Mouse (Mus musculus): ENCODE data around the gene Slc16a8.

The Slc16a8 gene

DNA sequence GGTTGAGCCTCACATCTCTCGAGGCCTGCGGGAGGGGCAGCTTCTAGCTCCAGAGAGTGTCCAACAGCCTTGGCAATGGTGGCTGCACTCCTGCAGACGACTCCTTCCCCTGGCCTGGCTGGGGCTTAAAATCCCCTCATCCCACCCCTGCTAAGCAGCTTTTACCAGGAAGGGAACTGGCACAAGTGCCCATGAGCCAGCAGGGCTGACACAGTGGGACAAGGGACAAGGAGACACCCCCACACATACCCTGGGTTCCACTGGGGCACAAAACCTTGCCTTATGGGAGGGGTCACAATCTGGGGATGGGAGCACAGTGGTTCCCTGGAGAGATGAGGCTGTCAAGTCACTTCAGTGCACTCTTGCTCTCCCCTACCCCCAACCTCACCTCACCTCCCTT, at the start of gene Slc16a8:
Slc16a8 (minus strand) TSS at position 101 of the 400 bp plus-strand sequence.
- no peak for DNase-seq

DNA sequence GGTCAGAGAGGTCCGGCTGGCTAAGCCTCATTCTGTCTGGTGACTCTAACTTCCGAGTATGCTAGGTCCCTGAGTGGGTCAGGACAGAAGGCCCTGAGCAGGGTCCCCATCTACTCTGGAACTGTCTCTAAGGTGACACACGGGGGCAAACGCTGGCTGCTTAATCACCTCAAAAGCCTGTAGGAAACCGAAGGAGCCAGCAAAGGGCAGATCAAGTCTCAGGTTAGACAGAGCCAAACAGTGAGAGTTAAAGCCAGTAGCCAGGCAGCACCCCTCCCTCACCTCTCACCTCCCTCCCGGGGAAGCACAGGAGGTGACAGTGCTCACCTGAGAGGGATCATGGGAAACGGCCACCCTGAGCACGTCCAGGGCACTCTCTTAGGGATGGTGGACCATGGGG, 49.2 kb upstream of the Slc16a8 start:
- DNase-seq = no peak

DNA sequence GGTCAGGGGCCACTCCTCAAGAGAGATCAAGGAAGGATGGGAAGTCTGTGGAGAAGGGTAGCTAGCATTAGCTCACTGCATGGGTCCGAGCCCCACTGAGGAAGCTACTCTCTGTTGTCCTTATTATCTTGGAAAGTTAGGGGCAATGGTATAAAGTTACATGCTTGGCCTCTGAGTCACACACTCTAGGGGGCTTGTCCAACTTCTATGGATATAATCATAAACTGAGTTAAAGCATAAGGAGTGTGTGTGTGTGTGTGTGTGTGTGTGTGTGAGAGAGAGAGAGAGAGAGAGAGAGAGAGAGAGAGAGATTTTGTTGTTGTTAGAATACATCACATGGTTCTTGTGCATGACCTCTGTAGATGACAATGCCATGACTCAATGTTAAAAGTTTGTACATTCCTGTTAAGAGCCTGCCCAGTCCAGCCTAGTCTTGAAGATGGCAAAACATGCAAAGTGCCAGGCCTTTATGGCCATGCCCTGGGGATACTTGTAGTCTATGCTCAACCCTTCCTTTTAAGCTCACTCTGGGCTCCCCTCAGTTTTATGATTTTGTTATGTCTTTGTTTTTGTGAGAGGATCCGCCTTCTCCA, 45.1 kb upstream of the Slc16a8 start:
- DNase-seq = no peak

DNA sequence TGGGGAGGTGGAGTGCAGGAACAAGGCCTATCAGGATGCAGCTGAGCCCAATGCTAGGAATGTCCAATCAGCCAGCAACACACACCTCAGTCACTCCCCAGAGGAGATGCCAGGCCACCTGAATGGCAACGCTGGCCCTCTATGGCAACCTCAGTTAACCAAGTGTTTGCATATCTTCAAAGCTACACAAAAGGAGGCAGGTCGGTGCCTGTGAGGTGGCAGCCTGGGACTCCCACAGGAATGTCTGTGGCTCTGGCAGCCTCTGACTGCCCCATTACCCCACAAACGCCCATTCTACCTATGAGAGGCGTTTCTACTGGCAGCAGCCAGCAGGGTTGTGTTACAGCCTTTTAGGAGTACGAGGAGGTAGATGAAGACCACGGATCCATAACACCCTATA, 44.0 kb upstream of the Slc16a8 start:
- no peak for DNase-seq

DNA sequence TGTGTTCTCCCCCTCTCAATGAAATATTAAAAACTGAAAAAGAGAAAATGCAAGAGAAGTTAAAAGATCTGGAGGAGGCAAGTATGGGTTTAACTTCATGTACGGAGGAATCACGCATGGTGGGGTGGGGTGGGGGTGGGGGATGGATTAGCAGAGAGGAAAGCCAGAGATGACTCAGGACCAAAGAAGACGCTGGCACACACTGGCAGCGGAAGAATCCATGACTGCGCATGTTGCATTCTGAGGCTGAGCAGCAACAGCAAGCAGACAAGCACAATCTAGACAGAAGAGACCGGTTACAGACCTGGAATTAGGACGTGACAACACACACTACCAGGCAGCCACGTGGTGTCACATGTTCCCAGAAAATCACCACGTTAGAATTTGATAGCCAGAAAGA, 38.2 kb upstream of the Slc16a8 start:
- no peak for DNase-seq

DNA sequence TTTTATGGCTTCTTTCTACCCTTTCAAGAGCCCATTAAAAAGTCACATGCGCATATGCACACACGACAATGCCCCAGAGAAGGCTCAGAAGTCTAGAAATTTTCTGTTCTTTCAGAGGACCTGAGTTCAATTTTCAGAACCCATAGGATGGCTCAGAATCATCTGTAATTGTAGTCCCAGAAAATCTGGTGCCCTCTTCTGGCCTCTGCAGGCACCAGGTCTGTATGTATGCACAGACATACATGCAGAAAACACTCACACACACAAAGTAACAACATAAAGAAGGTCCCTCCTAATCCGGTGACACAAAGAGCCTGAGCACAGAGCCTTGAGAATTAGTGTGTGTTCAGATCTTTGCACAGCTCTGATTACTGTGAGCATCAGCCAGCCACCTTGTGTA, 35.8 kb upstream of the Slc16a8 start:
- DNase-seq = no peak

DNA sequence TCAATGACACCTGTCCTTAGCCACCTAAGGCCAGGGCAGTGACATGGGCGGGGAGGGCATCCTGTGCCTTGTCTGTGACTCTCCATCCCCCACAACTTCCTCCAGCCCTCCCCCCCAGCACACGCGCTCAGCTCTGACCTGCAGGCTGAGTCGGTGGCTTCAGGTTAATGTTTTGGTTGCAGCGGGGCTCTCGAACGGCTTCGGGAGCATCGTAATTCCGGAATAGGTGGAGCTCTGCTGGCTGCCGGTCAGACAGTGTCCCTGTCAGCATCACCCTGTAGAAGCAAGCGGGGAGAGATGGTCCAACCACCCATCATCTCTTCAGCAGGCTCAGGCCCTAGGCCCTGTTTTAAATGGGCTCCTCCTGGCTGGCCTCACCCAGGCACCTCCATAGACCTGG, 34.9 kb upstream of the Slc16a8 start:
- no peak for DNase-seq

DNA sequence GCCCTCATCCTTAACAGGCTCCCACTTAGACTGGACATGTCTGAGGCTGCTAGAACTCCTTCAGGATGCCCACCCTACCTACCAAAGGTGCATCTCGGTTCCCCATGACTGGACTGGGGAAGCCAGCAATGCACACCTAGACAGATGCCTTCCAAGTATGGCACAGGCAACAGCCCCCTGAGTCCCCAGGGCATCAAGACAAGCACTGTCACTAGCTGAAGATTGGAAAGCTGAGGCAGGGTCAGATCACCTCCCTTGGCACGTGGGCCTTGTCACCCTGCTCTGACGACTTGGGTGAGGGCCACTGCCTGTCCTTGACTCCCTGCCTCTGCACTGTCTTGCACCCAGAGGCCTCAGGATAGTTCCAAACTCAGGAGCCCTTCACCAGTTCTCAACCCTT, 33.8 kb upstream of the Slc16a8 start:
- DNase-seq = no peak

DNA sequence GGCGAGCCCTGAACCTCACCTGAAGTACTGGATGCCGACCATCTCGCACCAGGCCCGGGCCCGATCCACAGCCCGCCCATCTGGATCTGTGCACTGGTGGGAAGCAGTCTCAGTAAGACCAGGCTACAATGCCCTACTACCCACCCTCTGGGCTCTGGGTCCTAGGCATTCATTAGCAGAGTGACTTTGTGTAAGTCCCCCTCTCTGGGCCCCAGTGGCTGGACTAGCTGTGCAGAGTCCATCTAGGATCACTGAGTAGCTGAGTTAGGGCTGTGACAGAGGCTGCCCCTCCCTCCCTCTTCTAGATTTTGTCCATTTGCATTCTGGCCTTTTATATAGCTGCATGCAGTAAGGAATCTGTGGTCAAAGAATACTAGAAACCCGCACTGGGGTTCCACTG, 32.5 kb upstream of the Slc16a8 start:
- DNase-seq = no peak

DNA sequence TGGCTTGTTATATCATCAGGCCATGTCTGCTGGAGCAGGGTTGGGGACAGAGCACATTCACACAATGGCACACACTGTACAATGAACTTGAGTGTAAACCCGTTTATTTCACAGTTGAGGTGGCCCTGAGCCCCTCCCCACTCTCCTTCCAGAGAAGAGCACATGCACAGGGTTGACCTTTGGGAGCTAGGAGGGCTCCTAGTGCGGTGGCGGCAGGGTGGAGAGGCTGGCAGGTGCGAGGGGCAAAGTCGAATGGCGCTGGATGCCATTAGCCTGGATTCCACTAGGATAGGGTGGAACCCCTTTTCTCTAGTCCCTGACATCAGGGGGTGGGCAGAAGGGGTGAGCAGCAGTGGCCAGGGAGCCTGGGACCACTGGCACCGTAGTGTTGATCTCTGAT, 31.6 kb upstream of the Slc16a8 start:
- DNase-seq = no peak

DNA sequence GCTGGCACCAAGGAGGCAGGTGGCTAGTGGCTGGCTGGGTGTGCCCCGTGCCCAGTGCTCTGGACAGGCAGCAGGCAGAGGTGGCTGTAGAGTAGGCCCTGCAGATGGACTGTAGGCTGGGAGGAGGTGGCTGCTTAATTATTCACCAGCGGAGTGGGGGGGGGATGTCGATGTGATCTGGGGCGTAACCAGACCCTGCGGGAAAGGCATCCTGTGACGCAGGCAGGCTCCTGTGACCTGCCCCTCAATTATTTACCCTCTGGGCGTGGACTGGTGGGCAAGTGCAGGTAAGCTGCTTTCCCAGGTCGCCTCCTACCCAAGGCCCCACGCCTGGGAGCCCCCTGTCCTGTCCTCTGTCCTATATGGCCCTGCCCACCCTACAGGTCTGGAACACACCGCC, 30.8 kb upstream of the Slc16a8 start, which contains the start of gene Baiap2l2:
Baiap2l2 (minus strand) TSS at position 139 of the 400 bp plus-strand sequence.
- no peak for DNase-seq

DNA sequence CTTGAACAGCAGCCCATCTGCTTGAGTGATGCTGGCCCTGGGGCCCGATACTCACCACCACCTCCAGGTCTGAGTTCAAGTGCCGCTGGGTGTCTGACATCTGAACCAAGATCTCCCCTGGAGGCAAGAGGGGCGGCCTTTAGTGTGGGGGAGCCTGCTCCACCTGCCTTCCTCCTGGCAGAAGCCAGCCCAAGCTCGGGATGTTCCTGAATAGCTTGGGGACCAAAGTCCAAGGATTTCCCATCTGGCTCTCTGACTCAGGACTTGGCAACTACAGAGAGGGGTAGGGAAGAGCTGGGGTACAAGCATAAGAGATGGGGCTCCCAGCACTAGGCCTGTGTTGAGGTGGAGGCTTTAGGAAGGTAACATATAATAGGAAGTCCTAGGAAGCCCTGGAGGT, 28.8 kb upstream of the Slc16a8 start:
- no peak for DNase-seq

DNA sequence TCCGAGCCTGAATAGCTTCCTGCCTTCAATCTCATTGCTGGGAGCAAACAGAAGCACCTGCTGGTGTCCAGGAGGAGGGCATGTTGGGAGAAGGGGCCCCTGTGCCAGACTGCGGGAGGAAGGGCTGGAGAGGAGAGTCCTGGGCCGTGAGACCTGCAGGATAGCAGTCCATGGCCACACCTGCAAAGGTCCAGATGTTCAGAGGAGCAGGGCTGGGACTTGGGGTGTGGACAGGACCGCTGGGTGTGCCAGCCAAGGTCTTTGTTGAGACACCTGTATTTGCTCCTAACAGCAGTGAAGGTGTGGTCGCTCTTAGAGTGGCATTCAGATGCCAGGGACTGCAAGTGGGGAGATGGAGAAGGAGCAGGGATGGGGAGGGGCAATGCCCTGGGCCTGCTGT, 27.9 kb upstream of the Slc16a8 start:
- DNase-seq = no peak

DNA sequence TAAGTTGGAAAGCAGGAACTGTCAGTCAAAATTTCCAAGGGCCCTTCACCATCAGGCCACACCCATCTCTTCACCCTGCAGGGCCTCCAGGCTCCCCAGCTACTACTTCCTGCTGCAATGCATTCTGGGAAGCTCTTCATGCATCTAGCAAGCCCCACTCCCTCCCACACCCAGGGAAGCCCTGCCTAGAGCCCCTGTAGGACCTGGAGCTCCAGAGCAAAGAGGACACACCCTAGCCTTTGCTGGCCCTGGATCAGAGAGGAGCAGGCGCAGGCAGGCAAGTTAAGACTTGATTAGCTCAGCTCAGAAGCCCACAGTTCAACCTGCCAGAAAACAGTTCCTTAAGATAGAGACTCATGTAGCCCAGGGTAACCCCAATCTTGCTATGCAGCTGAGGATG, 26.8 kb upstream of the Slc16a8 start:
- peak; percentile 33 for DNase-seq

DNA sequence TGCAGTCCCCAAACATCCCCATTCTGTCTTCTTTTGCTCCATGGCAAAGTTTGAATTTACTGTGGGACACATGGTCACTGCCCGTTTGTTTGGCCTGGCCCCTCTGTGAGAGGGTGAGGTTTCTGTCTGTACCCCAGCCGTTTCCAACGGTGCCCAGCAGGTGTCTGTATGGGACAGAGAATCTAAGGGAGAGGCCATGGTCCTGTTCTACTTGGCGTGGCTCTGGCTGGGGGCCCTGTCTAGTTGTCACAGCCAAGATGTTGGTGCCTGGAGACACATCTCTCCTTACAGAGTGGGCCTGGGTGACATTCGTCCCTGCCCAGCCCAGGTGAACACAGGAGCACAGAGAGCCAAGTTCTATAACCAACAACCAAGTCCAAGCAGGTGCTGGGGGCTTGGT, 26.3 kb upstream of the Slc16a8 start:
- DNase-seq = no peak

DNA sequence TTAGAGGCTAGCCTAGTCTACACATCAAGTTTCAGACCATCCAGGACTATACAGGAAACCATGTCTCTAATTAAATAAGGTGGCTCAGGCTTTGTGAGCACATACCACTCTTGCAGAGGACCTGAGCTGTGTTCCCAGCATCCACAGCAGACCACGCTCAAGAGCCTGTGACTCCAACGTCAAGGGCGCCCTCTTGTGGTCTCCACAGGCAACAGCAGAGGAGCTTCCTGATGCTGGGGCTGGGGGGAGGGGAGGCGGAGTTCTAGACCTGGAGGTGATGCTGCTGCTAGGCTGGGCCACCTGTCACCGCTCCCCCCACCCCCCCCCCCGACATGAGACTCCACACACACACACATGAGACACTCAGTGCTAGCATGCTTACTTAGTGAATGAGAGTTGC, 25.6 kb upstream of the Slc16a8 start:
- DNase-seq = peak; percentile 31

DNA sequence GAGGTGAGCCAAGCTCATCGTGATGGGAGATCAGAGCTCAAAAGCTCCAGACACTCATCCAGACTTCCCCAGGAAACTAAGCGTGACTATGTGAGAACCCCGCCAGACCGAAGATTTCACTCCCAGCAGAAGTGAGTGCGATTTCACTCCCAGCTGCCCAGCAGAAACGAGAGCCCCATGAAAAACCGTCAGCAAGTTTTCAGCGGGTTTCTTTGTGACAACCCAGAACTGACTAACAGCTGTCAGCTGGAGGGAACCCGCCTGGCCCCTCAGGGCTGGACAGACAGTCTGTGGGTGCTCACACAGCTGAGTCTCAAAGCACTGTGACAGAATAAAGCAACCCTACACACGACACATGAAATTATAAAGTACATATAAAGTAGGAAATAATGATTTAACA, 23.2 kb upstream of the Slc16a8 start:
- no peak for DNase-seq

DNA sequence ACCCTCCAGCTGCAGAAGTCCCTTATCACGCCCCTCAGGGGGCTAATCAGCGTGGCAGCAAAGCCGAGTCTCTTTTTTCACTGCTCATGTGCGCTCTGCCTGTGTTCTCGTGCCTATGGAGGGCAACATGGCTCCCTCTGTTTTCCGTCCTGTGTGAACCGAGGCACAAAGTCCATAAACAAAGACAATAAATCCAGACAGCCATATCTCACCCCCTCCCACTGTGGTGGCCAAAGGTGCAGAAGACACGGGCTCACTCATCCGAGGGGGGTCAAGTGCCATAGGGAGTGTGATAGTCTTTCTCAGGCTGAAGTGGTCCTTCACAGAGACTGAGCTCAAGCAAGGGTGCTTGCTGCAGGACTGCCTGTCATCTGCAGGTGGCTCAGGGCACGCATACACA, 18.5 kb upstream of the Slc16a8 start:
- DNase-seq = no peak

DNA sequence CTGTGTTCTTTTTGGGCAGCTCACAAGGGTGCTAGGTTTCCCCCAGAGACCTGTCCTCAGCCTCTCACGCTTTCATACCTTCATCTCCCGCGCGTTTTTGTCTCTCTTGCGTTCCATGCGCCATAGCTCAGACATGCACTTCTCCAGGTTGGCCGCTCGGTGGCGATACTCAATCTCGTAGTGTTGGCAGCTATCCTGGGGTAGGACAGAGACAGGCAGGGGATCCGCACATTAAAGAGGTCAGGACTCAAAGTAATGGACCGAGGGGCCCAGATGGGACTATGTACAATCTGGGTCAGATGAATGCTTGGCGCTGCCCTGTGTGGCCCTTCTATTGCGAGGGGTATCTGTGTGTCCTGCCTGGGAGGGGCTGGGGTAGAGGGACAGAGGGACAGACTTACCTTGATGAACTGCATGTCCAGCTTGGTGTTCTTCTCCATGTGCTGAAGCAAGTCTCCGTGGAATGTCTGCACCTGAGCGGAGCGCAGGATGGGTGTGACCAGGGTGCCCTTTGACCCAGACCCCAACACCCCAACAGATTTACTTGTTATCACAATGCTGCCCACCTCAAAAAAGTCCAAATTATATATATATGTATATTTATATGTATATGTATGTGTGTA, 16.7 kb upstream of the Slc16a8 start:
- DNase-seq = peak; percentile 76

DNA sequence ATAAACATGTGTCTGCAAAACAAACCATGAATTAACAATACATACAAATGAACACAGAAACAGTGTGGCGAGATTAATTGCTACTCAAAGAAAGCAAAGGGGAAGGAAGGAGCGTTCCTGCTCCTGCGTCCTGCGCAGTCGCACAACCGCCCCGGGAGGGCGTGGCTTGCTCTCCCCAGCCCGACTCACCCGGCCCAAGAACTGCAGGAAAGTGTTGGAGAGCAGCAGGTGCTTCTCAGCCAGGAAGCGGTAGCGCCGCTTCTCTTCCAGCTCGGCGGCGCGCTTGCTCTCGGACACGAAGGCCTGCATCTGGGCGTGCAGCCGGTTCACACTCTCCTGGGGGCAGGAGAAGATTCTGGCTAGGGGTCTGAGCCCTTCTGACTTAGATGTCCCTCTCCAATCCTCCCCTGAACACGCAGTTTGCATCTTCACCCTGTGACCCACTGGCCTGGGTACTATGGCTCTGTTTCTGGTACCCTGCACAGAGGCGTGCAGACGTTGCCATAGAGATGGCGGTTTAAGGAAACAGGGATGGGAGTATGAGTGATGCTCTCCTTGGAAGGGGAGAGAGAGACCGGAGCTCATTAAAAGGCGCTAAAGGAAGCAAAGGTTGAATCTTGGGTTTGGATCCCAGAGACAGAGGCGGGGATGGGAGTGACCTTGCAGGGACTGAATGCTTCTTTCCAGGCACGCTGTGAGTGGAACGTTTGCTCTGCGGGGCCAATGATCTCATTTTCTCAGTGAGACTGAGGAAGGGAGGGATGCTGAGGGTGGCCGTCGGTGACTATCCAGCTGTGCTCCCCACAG, 16.0 kb upstream of the Slc16a8 start:
- DNase-seq = peak; percentile 87

DNA sequence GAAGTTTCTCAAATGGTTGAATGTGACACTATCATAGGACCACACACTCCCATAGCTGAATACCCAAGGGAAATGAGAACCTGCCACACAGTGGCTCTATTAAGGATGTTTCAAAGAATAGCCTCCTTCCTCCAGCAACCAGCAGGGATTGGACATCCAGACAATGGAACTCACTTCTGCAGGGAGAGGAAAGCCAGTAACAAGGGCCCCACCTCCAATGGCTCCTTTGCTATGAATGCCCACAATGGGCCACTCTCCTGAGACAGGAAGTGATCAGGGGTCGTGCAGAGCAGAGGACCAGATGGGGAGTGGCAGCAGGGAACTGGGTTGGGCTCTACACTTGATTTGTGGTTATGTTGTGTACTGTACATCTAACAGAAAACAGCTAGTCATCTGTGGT, 14.0 kb upstream of the Slc16a8 start:
- no peak for DNase-seq

DNA sequence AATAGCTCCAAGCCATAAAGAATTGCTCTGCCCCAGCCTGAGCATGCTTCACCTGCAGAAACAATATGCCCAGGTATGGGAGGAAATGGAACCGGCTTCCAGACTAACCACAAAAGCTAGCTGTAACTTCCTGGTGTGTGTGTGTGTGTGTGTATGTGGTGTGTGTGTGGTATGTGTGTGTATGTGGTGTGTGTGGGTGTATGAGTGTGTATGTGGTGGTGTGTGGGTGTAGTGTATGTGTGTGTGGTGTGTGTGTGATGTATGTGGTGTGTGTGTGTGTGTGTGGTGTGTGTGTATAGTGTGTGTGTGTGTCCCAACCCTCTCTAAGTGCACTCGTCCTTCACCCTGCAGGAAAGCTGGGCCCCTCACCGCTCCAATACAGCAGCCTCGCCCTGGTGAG, 10.8 kb upstream of the Slc16a8 start:
- no peak for DNase-seq

DNA sequence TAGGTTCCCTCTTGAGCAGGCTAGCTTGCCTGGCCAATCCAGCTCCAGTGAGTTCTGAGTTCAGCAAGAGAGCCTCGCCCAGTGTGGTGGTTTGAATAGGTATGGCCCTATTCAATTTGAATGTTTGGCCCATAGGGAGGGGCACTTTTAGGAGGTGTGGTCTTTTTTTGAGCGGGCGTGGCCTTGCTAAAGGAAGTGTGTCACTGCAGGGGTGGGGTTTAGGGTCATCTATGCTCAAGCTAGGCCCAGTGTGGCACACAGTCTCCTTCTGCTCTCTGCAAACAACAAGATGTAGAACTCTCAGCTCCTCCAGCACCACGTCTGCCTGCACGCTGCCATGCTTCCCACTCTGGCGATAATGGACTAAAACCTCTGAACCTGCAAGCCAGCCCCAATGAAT, 9.2 kb upstream of the Slc16a8 start:
- no peak for DNase-seq

DNA sequence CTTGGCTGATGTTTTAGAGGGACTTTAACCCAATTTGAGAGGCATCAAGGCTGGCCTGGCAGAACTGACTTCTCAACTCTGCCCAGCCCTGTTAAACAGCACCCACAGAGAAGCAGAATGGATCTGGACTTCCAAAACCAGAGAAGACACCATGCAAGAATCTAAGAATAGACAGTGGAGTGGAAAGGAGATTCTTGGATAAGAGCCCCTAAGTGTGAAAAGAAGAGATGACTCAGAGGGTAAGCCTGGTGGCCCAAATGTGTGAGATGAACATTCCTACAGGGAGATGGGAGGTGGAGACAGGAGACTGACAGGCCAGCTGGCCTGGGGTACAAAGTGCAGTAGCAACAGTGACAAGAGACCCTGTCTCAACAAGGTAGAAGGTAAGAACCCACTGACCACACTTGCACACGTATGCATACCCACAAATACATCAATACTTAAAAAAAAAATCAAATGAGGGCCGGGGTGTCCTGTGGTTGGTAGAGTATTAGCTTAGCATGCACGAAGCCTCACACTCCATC, 8.3 kb upstream of the Slc16a8 start:
- no peak for DNase-seq
